Mouse (Mus musculus) layer of hippocampus, adult 2 months (tissue): ENCODE measurements at regions not wholly inside any gene's neighbourhood (a gene's known extent, or its start where the extent isn't known, plus 50 kb on each side); places are given as distances from the start of the nearest gene placed in this dataset.

Experiments
- DNase-seq, 2 experiments: peaks; one replicate each; pipeline ENCODE4 v3.0.0; 2022; ENCODE audit warnings: low spot score in 2 of 2
- H3K27ac ChIP-seq: fragments of 200-600 bp; 2 replicates; pipeline ENCODE4 v1.8.1; 2022
- H3K4me3 ChIP-seq: fragments of 200-600 bp; 2 replicates; pipeline ENCODE4 v1.8.1; 2022; ENCODE audit warnings: mild to moderate bottlenecking
- CTCF ChIP-seq: fragments of 200-600 bp; conservative IDR thresholded peaks from 2 replicates; pipeline ENCODE4 v1.8.1; 2022; ENCODE audit warnings: antibody characterized with exemption, mild to moderate bottlenecking, moderate library complexity

GRCm38 (mm10) chr14:35990951-35991350, 103.8 kb upstream of the 4930474N05Rik start:
- no peak overlapping the region for H3K27ac ChIP-seq
- DNase-seq, result peak in 1 of 2 experiments; percentile 31
- TF ChIP-seq CTCF, result no peak

More at GRCm38 (mm10) chr14:35990951-35991350, 103.8 kb upstream of the 4930474N05Rik start:
- H3K4me3 ChIP-seq, result no peak overlapping the region
